In the genomic region with DNA sequence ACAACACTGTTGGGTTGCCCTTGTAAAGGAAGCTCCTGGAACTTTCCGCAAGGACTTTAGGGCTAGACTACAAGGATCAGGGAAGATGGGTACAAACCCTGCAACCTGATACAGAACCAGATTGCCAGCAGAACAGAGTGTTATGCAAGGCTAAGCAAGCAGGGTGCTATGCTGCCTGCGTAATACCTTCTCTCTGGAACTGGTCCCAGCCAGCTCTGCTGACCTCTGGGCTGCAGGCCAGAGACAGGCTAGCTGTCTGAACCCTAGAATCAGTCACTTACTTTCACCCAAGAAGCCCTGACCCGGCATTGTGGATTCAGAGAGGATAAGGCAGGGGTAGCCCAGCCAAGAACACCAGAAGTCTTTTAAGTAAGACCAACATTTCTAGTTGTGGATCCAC, we compare ENCODE assay signal across 10 mouse cellular contexts. TPM values are rescaled to one million over a fixed set of nuclear protein-coding genes. Genes with fewer than 3 reads are reported as not detected.
DNase-seq lines count a peak whose midpoint lies in the region; ATAC-seq lines count a peak whose summit lies in the region.
"Had no signal": no experiment of that assay in that cellular context is flagged by ENCODE, and none has a peak within 500 bp of the region (broad histone marks: within the 10 kb centered on the region; RNA-seq: fewer than 3 reads in every experiment).

No protein-coding gene starts in this region.

- H3K9me3 ChIP-seq in liver, embryonic 13.5 days (replicated peaks), result no peaks in the 10 kb centered on the region
- H3K9me3 ChIP-seq: embryonic facial prominence, embryonic 15.5 days had no signal

- no peak overlapping the region for H3K4me2 ChIP-seq in liver, embryonic 13.5 days
- H3K4me2 ChIP-seq: embryonic facial prominence, embryonic 15.5 days had no signal

- peak; percentile 54 for ATAC-seq in liver, embryonic 13.5 days (ENCODE audit: low read depth)
- ATAC-seq in megakaryocyte-erythroid progenitor cell, adult 5-6 weeks (replicated peaks; ENCODE audit: low FRiP score, low TSS enrichment, poor library complexity, severe bottlenecking), result no peak

- H3K27me3 ChIP-seq in liver, embryonic 13.5 days, result no peaks in the 10 kb centered on the region
- H3K27me3 ChIP-seq: embryonic facial prominence, embryonic 15.5 days had no signal

- peaks cover 32% of the 10 kb centered on the region for H3K4me1 ChIP-seq in liver, embryonic 13.5 days (replicated peaks)

- no peak overlapping the region for H3K9ac ChIP-seq in liver, embryonic 13.5 days
- H3K9ac ChIP-seq: embryonic facial prominence, embryonic 15.5 days had no signal

- H3K4me3 ChIP-seq in liver, embryonic 13.5 days (replicated peaks), result no peak overlapping the region
- H3K4me3 ChIP-seq: embryonic facial prominence, embryonic 15.5 days had no signal

- peak overlapping the region; percentile 72 for H3K27ac ChIP-seq in liver, embryonic 13.5 days
- H3K27ac ChIP-seq: embryonic facial prominence, embryonic 15.5 days had no signal

- H3K36me3 ChIP-seq in liver, embryonic 13.5 days, result peaks cover 67% of the 10 kb centered on the region

- 82% methylated on average over 3 of the region's 3 CpGs for WGBS in liver, embryonic 13.5 days (ENCODE audit: insufficient replicate concordance)

- DNase-seq in MN1 (ENCODE audit: low spot score), result peak; percentile 56
- peak; percentile 89 for DNase-seq in adrenal gland, postnatal 10 days
- peak; percentile 74 to 83 for DNase-seq in heart, adult 9 months (ENCODE audit: low spot score in 2 of 2)
- no peak for DNase-seq in liver, embryonic 13.5 days
- DNase-seq in left cerebral cortex, adult 11 months (ENCODE audit: low spot score), result no peak
- no peak for DNase-seq in right cerebral cortex, postnatal 14 days
- DNase-seq in frontal cortex, postnatal 10 days (ENCODE audit: low spot score in 2 of 2), result no peak
- DNase-seq: layer of hippocampus, postnatal 36 days had no signal

RNA-seq across cellular contexts. Expression of a gene that starts 23.7 kb away (rescaled TPM):
- total RNA-seq in adrenal gland, postnatal 10 days (2021), result 10 to 100 TPM; 91.7 to 98.5 TPM
- 14.1 and 15.5 TPM in 2 replicates for polyA plus RNA-seq in liver, embryonic 13.5 days (2015; fragmentation: Nextera tagmentation; extraction: Ambion mirVana)
- 10.3 and 11.2 TPM in 2 replicates for total RNA-seq in megakaryocyte-erythroid progenitor cell, adult 5-6 weeks (2014; fragmentation: Nextera tagmentation)
- total RNA-seq in megakaryocyte-erythroid progenitor cell, adult 5-6 weeks (2017), result 14.4 and 18.4 TPM in 2 replicates

RNA-seq across cellular contexts. Expression of a gene that starts 30.9 kb away (rescaled TPM):
- total RNA-seq in adrenal gland, postnatal 10 days (2021), result 1 to 10 TPM; 3.6 to 3.7 TPM
- 2.2 and 2.4 TPM in 2 replicates for polyA plus RNA-seq in liver, embryonic 13.5 days (2015; fragmentation: Nextera tagmentation; extraction: Ambion mirVana)
- 3.6 and 4.1 TPM in 2 replicates for total RNA-seq in megakaryocyte-erythroid progenitor cell, adult 5-6 weeks (2014; fragmentation: Nextera tagmentation)
- 2.7 and 3.0 TPM in 2 replicates for total RNA-seq in megakaryocyte-erythroid progenitor cell, adult 5-6 weeks (2017)

RNA-seq across cellular contexts. Expression of a gene that starts 31.3 kb away (rescaled TPM):
- 10 to 100 TPM; 12.0 to 21.8 TPM for total RNA-seq in adrenal gland, postnatal 10 days (2021)
- 18.0 and 22.8 TPM in 2 replicates for polyA plus RNA-seq in liver, embryonic 13.5 days (2015; fragmentation: Nextera tagmentation; extraction: Ambion mirVana)
- total RNA-seq in megakaryocyte-erythroid progenitor cell, adult 5-6 weeks (2014; fragmentation: Nextera tagmentation), result 98.8 TPM in 1 of 2 replicates, not detected in the other
- total RNA-seq in megakaryocyte-erythroid progenitor cell, adult 5-6 weeks (2017), result 4.9 and 19.5 TPM in 2 replicates

RNA-seq across cellular contexts. Expression of a gene that starts 31.9 kb away (rescaled TPM):
- total RNA-seq in adrenal gland, postnatal 10 days (2021), result 100 to 1,000 TPM in 1 of 2 experiments, 10 to 100 TPM in 1; 36.5 to 121 TPM
- 8.7 and 9.2 TPM in 2 replicates for polyA plus RNA-seq in liver, embryonic 13.5 days (2015; fragmentation: Nextera tagmentation; extraction: Ambion mirVana)
- 9.5 and 12.2 TPM in 2 replicates for total RNA-seq in megakaryocyte-erythroid progenitor cell, adult 5-6 weeks (2014; fragmentation: Nextera tagmentation)
- total RNA-seq in megakaryocyte-erythroid progenitor cell, adult 5-6 weeks (2017), result 4.0 and 34.6 TPM in 2 replicates

RNA-seq across cellular contexts. Expression of a gene that starts 37.6 kb away (rescaled TPM):
- 100 to 1,000 TPM; 143 to 149 TPM for total RNA-seq in adrenal gland, postnatal 10 days (2021)
- 35.3 and 39.2 TPM in 2 replicates for polyA plus RNA-seq in liver, embryonic 13.5 days (2015; fragmentation: Nextera tagmentation; extraction: Ambion mirVana)
- 24.6 and 41.0 TPM in 2 replicates for total RNA-seq in megakaryocyte-erythroid progenitor cell, adult 5-6 weeks (2014; fragmentation: Nextera tagmentation)
- 15.8 and 18.7 TPM in 2 replicates for total RNA-seq in megakaryocyte-erythroid progenitor cell, adult 5-6 weeks (2017)

Comparison
In these comparisons a context has a peak if more than half of its experiments do, and no peak if none do; other contexts are left out.
1. DNase-seq: peak in MN1 (single experiment), adrenal gland, postnatal 10 days (single experiment) and heart, adult 9 months (2 of 2); none in liver, embryonic 13.5 days (single experiment), left cerebral cortex, adult 11 months (single experiment), right cerebral cortex, postnatal 14 days (single experiment) and frontal cortex, postnatal 10 days (0 of 2).
2. RNA of a gene that starts 23.7 kb away (total RNA-seq): 91.7 to 98.5 TPM in adrenal gland, postnatal 10 days; 10.3 to 18.4 TPM in megakaryocyte-erythroid progenitor cell, adult 5-6 weeks; every median in the first group is over 4 times any median in the second.